Mouse (Mus musculus): ENCODE results near the gene Tll1.

The Tll1 gene

GRCm38 (mm10) chr8:64206024-64206385, at the start of gene Tll1:
Tll1 (minus strand) TSS chr8:64206271.
- in situ Hi-C loops (cut with MboI; ENCODE audit: low pct_unique_long_range_greater_than_20kb in 1 of 2, low sequenced_read_pairs in 2 of 2, unreplicated experiment in 1 of 2) = no loop called here

GRCm38 (mm10) chr8:64238645-64239044, 32.6 kb upstream of the Tll1 start:
- in situ Hi-C loops (cut with MboI; ENCODE audit: low pct_unique_long_range_greater_than_20kb in 1 of 2, low sequenced_read_pairs in 2 of 2, unreplicated experiment in 1 of 2) = loop anchor here in 1 of 2 experiments (25.0 kb wide), 1 partner anchor 299 kb away; no protein-coding TSS in a partner anchor

GRCm38 (mm10) chr8:64221600-64221999, 15.5 kb upstream of the Tll1 start:
- in situ Hi-C loops (cut with MboI; ENCODE audit: low pct_unique_long_range_greater_than_20kb in 1 of 2, low sequenced_read_pairs in 2 of 2, unreplicated experiment in 1 of 2) = no loop called here

GRCm38 (mm10) chr8:64217644-64218043, 11.6 kb upstream of the Tll1 start:
- in situ Hi-C loops (cut with MboI; ENCODE audit: low pct_unique_long_range_greater_than_20kb in 1 of 2, low sequenced_read_pairs in 2 of 2, unreplicated experiment in 1 of 2) = no loop called here

- in situ Hi-C loops (cut with MboI; ENCODE audit: low pct_unique_long_range_greater_than_20kb in 1 of 2, low sequenced_read_pairs in 2 of 2, unreplicated experiment in 1 of 2) = no loop called here
These were observed 10.2 kb upstream of the Tll1 start for GRCm38 (mm10) chr8:64216252-64216651.

GRCm38 (mm10) chr8:64215374-64215773, 9.3 kb upstream of the Tll1 start:
- in situ Hi-C loops (cut with MboI; ENCODE audit: low pct_unique_long_range_greater_than_20kb in 1 of 2, low sequenced_read_pairs in 2 of 2, unreplicated experiment in 1 of 2) = no loop called here

- in situ Hi-C loops (cut with MboI; ENCODE audit: low pct_unique_long_range_greater_than_20kb in 1 of 2, low sequenced_read_pairs in 2 of 2, unreplicated experiment in 1 of 2) = no loop called here
These were observed 8.8 kb upstream of the Tll1 start for GRCm38 (mm10) chr8:64214906-64215305.

- in situ Hi-C loops (cut with MboI; ENCODE audit: low pct_unique_long_range_greater_than_20kb in 1 of 2, low sequenced_read_pairs in 2 of 2, unreplicated experiment in 1 of 2) = no loop called here
These were observed 365 bp upstream of the Tll1 start for GRCm38 (mm10) chr8:64206411-64206861.

GRCm38 (mm10) chr8:64205321-64206023, 599 bp downstream of the Tll1 start:
- in situ Hi-C loops (cut with MboI; ENCODE audit: low pct_unique_long_range_greater_than_20kb in 1 of 2, low sequenced_read_pairs in 2 of 2, unreplicated experiment in 1 of 2) = no loop called here

- in situ Hi-C loops (cut with MboI; ENCODE audit: low pct_unique_long_range_greater_than_20kb in 1 of 2, low sequenced_read_pairs in 2 of 2, unreplicated experiment in 1 of 2) = no loop called here
These were observed 1.2 kb downstream of the Tll1 start for GRCm38 (mm10) chr8:64204801-64205311.

- in situ Hi-C loops (cut with MboI; ENCODE audit: low pct_unique_long_range_greater_than_20kb in 1 of 2, low sequenced_read_pairs in 2 of 2, unreplicated experiment in 1 of 2) = no loop called here
These were observed 1.9 kb downstream of the Tll1 start for GRCm38 (mm10) chr8:64204167-64204566.

GRCm38 (mm10) chr8:64198326-64198725, 7.7 kb downstream of the Tll1 start:
- in situ Hi-C loops (cut with MboI; ENCODE audit: low pct_unique_long_range_greater_than_20kb in 1 of 2, low sequenced_read_pairs in 2 of 2, unreplicated experiment in 1 of 2) = no loop called here

GRCm38 (mm10) chr8:64193421-64193820, 12.7 kb downstream of the Tll1 start:
- in situ Hi-C loops (cut with MboI; ENCODE audit: low pct_unique_long_range_greater_than_20kb in 1 of 2, low sequenced_read_pairs in 2 of 2, unreplicated experiment in 1 of 2) = no loop called here

GRCm38 (mm10) chr8:64187881-64188280, 18.2 kb downstream of the Tll1 start:
- in situ Hi-C loops (cut with MboI; ENCODE audit: low pct_unique_long_range_greater_than_20kb in 1 of 2, low sequenced_read_pairs in 2 of 2, unreplicated experiment in 1 of 2) = no loop called here

- in situ Hi-C loops (cut with MboI; ENCODE audit: low pct_unique_long_range_greater_than_20kb in 1 of 2, low sequenced_read_pairs in 2 of 2, unreplicated experiment in 1 of 2) = no loop called here
These were observed 29.1 kb downstream of the Tll1 start for GRCm38 (mm10) chr8:64176931-64177330.

GRCm38 (mm10) chr8:64174916-64175315, 31.2 kb downstream of the Tll1 start:
- in situ Hi-C loops (cut with MboI; ENCODE audit: low pct_unique_long_range_greater_than_20kb in 1 of 2, low sequenced_read_pairs in 2 of 2, unreplicated experiment in 1 of 2) = no loop called here

- in situ Hi-C loops (cut with MboI; ENCODE audit: low pct_unique_long_range_greater_than_20kb in 1 of 2, low sequenced_read_pairs in 2 of 2, unreplicated experiment in 1 of 2) = no loop called here
These were observed 32.3 kb downstream of the Tll1 start for GRCm38 (mm10) chr8:64173759-64174158.

GRCm38 (mm10) chr8:64152899-64153891, 52.9 kb downstream of the Tll1 start:
- in situ Hi-C loops (cut with MboI; ENCODE audit: low pct_unique_long_range_greater_than_20kb in 1 of 2, low sequenced_read_pairs in 2 of 2, unreplicated experiment in 1 of 2) = no loop called here

GRCm38 (mm10) chr8:64152216-64152804, 53.8 kb downstream of the Tll1 start:
- in situ Hi-C loops (cut with MboI; ENCODE audit: low pct_unique_long_range_greater_than_20kb in 1 of 2, low sequenced_read_pairs in 2 of 2, unreplicated experiment in 1 of 2) = no loop called here
